Mouse (Mus musculus) liver, adult (tissue): ENCODE data around the gene Gp9.

Experiments
- GATA4 ChIP-seq: IDR thresholded peaks from 2 replicates; pipeline ENCODE4 v1.6.1; 2014; ENCODE audit warnings: mild to moderate bottlenecking, low read length; ENCODE audit not compliant: insufficient replicate concordance

The Gp9 gene

GRCm38 (mm10) chr6:87777842-87778241 is at the start of gene Gp9:
Gene Gp9, plus strand, starts transcription at chr6:87778072.
- no peak for TF ChIP-seq GATA4

GRCm38 (mm10) chr6:87728102-87728501 is 49.8 kb upstream of the Gp9 start:
- TF ChIP-seq GATA4 = no peak

GRCm38 (mm10) chr6:87730141-87730540 is 47.7 kb upstream of the Gp9 start:
- no peak for TF ChIP-seq GATA4

GRCm38 (mm10) chr6:87730591-87731462 is 47.0 kb upstream of the Gp9 start, which contains the start of gene Efcc1:
Gene Efcc1, plus strand, starts transcription at chr6:87730869.
- TF ChIP-seq GATA4 = no peak

- no peak for TF ChIP-seq GATA4
Measured at GRCm38 (mm10) chr6:87731463-87732095, 46.3 kb upstream of the Gp9 start.

- no peak for TF ChIP-seq GATA4
Measured at GRCm38 (mm10) chr6:87732151-87733011, 45.5 kb upstream of the Gp9 start.

- TF ChIP-seq GATA4 = no peak
Measured at GRCm38 (mm10) chr6:87733131-87733930, 44.5 kb upstream of the Gp9 start.

- no peak for TF ChIP-seq GATA4
Measured at GRCm38 (mm10) chr6:87734136-87734535, 43.7 kb upstream of the Gp9 start.

GRCm38 (mm10) chr6:87736923-87737322 is 40.9 kb upstream of the Gp9 start:
- TF ChIP-seq GATA4 = no peak

- no peak for TF ChIP-seq GATA4
Measured at GRCm38 (mm10) chr6:87737921-87738626, 39.8 kb upstream of the Gp9 start.

- TF ChIP-seq GATA4 = no peak
Measured at GRCm38 (mm10) chr6:87739898-87740297, 38.0 kb upstream of the Gp9 start.

- TF ChIP-seq GATA4 = no peak
Measured at GRCm38 (mm10) chr6:87740496-87740895, 37.4 kb upstream of the Gp9 start.

- TF ChIP-seq GATA4 = no peak
Measured at GRCm38 (mm10) chr6:87741978-87742377, 35.9 kb upstream of the Gp9 start.

GRCm38 (mm10) chr6:87742804-87743203 is 35.1 kb upstream of the Gp9 start:
- no peak for TF ChIP-seq GATA4
